Mouse (Mus musculus) erythroid progenitor cell, adult 5-6 weeks (primary cell): ENCODE results near the gene Ndufs4. TPM values are rescaled to one million over a fixed set of nuclear protein-coding genes. Genes with fewer than 3 reads are reported as not detected.
"Not testable (repeated sequence)": the region's sequence is repeated elsewhere in the genome, so short reads cannot be mapped to it uniquely, and the experiment has no call there.

Experiments used
- ATAC-seq: replicated peaks from 2 replicates; pipeline ENCODE4 v1.8.0; 2016; ENCODE audit warnings: moderate number of reproducible peaks, mild to moderate bottlenecking, moderate TSS enrichment, inconsistent platforms; ENCODE audit not compliant: poor library complexity, low FRiP score, severe bottlenecking
- total RNA-seq, 2 experiments: library from RNA; stranded (forward) in 1 of 2; stranded (reverse) in 1 of 2; fragments of 150-400 nt in 1 of 2; fragments of 186-747, 209-891 nt in 1 of 2; gene quantifications; 2 replicates each; pipeline versions ENCODE4 v1.2.3 to v1.2.4; 2015 to 2017; ENCODE audit warnings: low replicate concordance in 2 of 2

Gene Ndufs4
- total RNA-seq, 2 experiments from 2014 or later, result 25.3 to 118 TPM

DNA sequence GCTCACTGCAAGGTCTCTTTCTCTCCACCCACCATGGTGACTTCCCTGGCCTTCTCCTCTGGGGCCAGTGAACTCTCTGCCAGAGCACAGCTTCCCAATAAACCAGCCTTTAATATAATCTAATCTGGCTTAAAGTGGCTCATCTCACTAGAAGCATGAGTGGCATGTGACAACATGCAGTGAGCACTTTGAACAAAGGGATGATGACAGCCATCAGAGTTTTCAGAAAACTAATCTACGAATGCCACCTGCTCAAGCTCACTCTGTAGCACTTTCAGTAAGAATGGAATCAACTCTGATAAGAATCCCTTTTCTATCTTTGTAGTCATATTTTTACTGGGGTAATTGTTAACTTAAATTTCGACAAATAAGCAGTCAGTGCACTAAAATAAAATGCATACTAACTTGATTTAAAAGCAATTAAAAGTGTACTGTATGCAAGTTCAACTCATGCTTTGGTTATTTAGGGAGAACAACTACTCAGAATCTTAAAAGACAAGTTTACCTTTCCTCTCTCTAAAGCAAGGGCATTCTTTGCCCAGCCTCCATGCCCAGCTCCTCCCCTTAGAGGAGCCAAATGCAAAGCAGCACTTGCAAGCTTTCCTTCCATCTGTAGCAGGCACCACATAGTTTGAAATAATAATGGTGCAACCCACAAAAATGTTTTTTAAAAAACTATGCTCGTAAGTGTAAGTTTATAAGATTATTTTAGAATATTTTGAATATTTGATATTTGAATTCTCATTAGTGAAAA lies 43.7 kb downstream of the Ndufs4 start:
- no peak for ATAC-seq

DNA sequence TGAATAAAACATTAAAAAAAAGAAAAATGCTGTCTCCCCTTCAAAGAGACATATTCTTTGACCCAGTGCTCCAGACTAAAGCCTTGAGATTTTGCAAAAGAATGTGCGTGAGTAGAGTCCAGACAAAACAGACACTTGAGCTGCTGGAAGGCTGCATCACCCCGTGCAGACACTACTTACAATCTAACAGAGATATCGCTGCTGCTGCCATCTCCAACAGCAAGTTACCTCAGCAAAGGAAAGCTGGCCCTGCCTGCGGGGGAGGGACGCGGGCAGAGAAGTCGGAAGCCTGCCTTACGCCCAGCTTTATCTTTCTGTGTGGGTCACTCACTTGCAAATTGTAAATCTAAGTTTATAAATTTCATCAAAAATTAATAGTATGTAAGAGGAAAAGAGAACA lies 45.1 kb downstream of the Ndufs4 start:
- no peak for ATAC-seq

DNA sequence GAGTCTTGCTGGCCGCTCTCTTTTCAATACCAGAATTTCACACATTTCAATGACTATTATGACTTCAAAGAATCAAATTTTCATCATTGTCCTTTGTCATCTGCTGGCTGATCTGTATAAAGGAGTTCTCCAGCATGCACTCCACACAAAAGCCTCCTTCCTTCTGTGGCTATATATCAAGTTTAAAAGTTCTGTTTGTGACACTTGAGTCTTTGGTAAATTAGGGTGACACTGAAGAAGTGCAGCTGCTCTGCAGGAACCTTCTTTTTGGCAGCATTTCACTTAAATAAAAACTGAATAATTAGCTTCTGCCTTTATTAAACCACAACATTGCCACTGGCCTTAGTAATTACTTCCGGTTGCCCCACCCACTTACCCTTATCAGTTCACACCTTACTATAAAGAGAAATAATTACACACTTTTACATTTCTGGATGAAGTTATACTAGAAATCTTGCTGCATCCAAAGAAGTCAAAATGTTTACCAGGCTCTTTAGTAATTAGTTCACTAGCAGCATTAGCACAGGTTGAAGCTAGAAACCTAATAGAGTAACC lies 68.1 kb downstream of the Ndufs4 start:
- no peak for ATAC-seq

DNA sequence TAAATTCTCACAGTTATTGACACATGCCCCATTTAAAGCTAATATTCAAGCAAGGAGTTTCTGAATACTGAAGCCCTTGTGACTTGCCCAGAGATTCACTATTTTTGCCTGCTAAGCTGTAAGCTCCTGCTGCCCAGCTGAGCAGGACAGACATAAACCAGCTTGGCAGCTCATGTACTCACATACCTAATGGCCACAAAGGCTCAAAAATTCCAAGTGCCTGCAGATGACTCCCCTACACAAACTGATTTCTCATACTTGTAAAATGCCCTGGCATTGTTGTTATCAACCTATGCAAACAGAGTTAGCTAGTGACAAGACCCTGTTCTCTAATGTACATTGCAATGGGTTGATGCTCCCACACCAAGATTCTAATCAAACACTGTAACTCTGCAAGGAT lies 68.9 kb downstream of the Ndufs4 start:
- no peak for ATAC-seq

DNA sequence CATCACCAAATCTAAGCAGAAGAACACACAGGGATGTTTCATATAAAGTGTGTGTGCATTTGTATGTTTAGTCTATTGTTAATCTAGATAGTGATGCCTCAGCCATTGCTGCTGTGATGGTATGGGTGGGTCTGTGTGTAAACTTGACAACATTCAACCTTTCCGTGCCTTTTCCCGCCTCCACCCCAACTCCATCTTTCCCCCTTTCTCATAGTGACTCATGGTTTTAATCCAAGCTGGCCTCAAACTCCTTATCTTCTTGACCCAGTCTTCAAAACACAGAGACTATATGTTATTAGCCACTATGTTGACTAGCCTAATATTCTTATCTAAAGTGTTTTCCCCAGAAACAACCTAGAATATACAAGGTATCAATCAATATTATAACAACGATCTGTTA lies 72.7 kb downstream of the Ndufs4 start:
- no peak for ATAC-seq

DNA sequence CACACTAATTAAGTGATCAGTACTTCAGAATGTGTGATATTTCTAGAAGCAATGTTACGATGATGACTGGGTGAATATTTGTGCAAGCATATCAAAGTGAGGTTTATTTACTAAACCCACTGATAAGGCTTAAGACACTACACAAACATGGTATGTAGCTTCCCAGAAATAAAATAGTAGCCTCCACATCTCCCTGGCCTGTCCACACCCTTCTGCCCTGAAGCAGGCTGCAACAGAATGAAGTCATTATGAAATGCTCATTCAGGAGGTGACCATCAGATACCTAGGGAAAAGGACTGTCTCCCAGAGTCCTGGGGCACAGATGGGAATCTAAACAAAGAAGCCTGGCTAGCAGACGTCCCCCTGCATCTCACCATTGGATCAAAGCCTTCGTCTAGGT lies 73.1 kb downstream of the Ndufs4 start:
- no peak for ATAC-seq

DNA sequence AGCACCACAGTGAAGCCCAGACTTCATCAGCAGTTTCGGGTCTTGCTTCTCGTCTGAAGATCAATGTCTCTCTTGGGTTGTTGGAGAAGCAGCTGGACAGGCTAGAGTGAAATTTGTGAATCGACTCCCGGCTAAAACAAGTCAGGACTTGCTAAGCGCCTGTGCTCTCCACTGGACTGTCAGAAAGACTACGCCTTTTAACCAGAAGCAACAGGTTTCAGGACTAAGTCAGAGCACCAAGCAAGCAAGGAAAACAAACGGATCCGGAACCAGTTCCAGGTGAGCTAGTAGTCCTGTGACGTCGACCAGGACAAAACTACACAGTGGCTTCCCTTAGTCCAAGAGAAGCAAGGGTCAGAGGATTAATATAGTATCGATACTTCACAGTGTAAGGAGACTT lies 77.5 kb downstream of the Ndufs4 start:
- no peak for ATAC-seq

DNA sequence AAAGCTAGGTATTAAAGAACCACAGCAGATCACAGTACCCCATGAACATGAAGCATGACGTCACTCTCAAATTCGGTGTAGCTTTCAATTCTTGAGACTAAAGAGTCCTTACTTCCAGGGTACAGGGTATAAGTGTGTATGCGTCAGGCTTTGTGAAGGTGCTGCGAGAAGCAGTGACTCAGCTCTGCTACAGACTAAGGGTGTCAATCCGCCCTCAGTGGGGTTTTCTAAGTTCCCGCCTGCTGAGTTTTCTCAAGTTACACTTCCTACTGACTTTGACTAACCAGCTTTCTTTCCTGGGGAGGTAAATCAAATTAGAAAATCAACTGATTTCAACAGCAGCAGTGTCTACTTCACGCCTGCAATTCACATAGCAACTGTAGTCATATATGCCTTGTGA lies 83.4 kb downstream of the Ndufs4 start:
- ATAC-seq, result no peak

DNA sequence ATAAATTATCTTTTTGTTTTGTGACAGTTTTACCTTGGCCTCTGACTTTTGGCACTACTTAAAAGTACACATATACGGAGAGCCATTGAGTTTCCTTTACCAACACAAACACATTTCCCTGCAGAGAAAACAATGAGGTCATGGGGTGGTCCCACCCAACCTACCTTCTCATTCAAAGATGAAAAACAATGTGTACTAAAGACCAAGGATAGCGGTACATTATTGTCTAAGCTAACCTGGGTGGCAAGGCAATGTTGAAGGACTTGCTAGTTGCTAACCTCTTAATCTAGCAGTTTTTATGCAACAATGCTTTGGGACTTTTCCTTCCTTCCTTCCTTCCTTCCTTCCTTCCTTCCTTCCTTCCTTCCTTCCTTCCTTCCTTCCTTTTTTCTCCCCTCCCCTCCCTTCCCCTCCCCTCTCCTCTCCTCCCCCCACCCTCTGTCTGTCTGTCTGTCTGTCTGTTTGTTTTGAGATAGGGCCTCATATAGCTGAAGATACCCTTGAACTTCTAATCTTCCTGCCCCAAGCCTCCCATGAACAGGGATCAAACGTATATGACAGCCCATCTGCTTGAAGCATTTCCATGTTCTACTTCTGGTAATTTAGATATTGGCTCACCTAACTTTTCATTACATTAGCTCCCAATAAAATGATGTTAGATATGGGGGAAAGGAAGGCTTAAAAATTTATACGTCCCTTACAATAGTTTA lies 84.4 kb downstream of the Ndufs4 start:
- ATAC-seq, result no peak

DNA sequence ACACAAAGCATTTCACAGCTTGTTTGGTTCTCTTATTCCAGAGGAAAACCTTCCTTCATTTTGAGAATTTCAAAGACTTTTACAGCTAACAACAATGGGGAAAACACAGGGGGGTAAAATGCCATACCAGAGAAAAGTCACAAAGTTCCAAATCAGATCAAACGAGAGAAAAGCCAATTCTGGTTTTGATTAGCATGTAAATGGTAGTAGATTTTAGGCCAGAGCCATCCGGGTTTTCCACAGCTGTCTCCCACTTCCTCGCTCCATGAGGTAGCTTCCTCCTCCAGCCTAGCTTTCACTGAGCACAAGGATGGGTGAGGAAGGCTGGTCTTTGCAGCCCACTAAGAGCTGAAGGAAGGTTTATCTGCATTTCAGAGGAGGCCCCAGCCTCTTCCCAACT lies 90.3 kb downstream of the Ndufs4 start:
- ATAC-seq, result no peak

DNA sequence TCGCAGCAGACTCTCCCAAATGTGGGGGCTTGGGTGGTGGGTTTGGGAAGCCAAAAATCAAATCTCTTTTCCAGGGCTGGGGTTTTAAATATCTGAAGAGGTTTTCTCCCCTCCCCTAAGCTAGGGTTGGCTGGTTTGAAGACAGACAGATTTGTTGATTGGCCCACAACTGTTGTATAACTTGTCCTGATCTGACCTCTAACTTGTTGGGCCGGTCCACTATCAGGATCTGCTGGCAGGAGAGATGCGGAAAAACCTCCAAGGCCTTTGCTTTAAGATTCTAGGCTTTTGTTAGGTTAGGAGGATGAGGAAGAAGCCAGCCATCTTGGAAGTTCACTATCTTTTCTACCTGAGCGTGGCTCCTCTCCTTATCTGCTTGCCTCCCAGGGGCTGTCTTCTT lies 91.5 kb downstream of the Ndufs4 start:
- no peak for ATAC-seq

DNA sequence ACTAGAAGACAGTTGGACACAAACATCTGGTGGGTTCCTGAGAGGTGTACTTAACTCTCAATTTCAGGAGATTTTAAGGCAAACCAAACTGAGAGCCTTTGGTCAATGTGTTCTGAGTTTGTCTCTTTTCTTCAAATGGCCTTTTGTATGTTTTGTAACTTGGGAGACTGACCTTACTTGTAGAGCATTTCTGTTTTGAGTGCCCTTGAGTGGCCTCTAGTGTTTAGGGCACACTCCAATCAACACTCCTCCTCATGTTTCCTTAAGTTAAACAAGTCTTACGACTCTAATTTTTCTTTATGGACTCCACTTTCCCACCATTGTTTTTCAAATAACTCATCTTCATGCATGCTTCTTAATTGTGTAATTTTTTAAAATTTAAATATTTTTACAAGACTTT lies 98.6 kb downstream of the Ndufs4 start:
- ATAC-seq, result no peak

DNA sequence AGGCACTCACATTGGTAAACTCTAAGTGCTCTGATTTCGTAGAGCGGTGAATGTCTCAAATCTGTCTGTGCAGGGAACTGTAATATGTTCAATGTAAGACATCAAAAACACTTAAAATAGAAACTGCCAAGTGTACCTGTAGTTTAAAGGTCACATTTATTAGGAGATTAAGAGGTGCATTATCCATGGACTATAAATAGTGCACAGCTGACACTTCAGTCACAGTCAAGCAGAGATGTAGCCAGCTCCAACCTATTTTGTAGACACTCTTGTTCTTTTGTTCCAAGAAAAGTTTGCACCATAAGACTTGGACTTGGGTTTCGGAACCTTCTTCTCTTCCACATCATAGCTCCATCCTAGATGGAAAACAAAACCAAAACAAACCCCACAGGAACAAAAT lies 99.5 kb downstream of the Ndufs4 start:
- no peak for ATAC-seq

DNA sequence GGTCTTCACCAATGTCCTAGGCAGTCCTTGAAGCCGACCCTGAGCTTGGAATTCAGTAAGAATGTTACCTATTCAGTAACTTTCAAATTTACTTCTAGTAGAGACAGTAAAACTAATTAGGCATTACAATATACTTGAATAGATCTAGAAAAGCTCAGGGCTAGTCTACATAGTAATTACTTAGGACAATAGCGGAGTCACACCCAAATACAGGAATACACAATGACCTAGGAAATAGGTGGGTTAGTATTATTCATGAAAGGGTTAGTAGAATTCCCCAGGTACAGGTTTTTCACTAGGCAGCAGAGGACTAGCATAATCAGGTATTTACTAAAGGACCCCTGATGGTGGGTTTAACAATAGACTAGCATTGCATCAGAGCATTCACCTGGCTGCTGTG lies 109.4 kb downstream of the Ndufs4 start:
- not testable (repeated sequence) for ATAC-seq

DNA sequence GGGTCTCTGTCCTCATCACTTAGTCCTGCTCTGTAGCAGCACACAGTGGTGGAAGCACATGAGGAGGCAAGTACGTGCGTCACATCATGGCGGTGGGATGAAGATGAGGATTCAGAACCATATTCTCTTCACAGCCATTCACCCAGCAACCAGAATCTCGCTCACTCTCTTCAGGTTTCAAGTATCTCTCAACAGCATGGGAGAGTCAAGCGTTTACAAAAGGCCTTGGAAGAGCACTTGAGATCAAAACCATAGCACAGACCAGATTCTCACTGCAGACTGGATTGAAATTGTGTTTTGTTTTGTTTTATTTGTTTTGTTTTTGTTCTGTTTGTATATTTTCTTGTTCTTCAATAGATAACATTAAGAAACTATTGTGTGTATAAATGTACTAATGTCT lies 110.8 kb downstream of the Ndufs4 start:
- no peak for ATAC-seq

DNA sequence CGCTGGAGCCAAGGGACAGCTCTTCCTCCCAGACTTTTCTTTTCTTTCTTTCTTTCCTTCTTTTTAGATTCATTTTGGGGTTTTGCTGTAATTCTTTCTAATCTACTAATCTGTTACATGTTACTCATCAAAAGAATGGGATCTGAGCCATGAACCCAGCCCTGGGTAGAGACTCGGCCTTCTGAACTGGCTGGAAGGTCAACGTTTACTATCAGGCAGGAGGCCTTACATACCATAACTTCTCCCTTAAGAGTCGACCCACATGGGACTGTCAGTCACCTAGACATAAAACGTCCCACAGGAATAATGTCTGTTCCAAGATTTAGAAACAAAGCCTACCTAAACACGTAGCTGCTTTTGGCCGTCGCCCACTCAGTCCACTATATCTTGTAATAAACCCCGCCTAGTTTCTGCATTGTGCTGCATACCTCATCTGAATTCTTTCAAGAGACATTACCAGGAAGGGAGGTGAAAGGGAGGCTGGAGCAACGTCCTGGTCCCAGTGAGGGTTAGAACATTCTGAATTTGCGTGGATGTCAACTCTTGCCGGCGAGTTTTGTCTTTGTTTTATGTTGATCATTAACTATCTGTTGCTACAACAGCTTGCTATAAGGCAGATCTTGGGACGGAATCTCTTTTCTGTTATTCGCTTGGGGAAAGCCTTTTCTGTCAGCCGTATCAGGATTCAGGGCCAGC lies 116.5 kb downstream of the Ndufs4 start:
- no peak for ATAC-seq

DNA sequence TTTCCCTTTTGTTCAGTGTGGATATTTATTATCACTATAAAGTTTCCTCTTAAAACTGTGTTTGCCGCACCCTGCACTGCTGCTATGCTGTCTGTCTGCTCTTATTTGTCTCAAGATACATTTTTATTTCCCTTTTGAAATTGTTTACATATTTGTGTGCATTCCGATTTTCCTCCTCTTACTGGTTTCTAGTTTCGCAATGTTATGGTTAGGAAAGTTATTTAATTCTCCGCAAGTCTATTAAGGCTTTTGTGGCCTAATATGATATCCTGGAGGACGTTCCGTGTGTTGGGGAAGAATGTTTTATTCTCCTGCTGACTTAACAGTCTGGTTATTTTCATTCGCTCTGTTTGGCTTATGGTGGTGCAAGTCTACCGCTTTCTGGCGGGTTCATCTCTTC lies 120.3 kb downstream of the Ndufs4 start:
- ATAC-seq, result no peak

DNA sequence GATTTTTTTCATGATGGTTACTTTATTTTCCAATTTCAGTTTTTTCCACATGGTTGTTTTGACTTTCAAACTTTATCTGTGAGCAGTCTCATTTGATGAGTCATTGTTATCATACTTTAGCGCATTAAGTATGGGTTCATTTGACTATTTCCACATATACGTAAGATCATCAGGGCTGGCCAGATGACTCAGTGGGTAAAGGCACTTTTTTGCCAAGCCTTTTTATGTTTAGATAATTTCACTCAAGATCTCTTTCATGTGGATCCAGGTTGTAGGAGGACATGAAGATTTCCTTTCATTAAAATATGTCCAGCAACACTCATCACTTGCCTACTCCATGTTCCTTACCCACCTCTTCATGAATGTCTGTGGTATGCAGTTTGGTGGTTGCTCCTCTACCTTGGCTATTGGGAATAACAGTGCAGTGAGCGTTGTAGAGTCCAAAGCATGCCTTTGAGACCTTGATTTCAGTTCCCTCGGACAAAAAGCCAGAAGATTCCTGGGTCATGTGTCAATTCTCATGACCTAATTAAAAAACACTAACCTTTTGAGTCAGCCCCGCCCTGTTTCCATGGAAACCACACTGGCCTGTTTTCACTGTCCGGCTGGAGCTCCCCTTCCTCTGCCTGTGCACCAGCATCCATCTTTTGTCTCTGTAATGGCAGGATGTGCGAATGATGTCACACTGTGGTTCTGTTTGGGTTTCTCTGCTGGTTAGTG lies 127.4 kb downstream of the Ndufs4 start:
- no peak for ATAC-seq

DNA sequence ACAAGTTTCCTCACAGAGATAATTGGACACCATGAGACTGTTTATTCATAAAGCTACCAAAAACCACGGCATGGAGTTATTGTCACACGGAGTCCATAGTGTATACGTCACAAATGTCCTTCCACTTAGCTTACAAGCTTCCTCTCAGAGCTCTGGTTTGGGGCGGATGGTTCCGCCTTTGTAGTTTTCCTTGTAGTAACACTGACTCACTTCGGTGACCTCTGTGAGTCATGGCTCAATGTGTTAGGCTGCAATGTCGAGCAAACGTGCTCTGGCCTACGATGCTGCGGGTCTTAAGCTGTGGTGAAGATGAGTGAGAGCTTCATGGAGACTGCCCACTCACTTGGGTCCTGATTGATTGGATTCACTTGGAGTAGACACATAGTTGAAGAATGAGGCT lies 133.4 kb downstream of the Ndufs4 start:
- ATAC-seq, result no peak
